Mouse (Mus musculus): ENCODE measurements around the gene Gnl2. TPM values are rescaled to one million over a fixed set of nuclear protein-coding genes. Genes with fewer than 3 reads are reported as not detected.

The Gnl2 gene
- total RNA-seq, 1 experiment: 77.8 TPM

- no peak for DNase-seq (ENCODE audit: low read depth, low spot score)
- Histone ChIP-seq H3K27ac (ENCODE audit: insufficient read depth, low read depth, low read length, poor library complexity, severe bottlenecking) (no peak overlapping the region), H3K36me3 (ENCODE audit: control insufficient read depth, insufficient read depth, low read length, poor library complexity, severe bottlenecking) (no peaks in the 10 kb centered on the region), H3K4me1 (ENCODE audit: control insufficient read depth in 2 of 2, insufficient read depth in 2 of 2, low read length in 2 of 2, poor library complexity in 1 of 2) (peaks cover 2 to 17% of the 10 kb centered on the region in 2 experiments; a peak in 2 of 4 replicates), H3K9me3 (ENCODE audit: control insufficient read depth, insufficient read depth, low read depth, low read length) (no peaks in the 10 kb centered on the region), H3K4me3 (ENCODE audit: insufficient read depth in 1 of 2, low read depth in 1 of 2, low read length in 2 of 2, poor library complexity in 1 of 2, severe bottlenecking in 1 of 2) (peak overlapping the region; percentile 64 to 80), H3K9ac (ENCODE audit: insufficient read depth, low read depth, low read length, poor library complexity, severe bottlenecking) (peak overlapping the region; percentile 66)
- in situ Hi-C loops (cut with MboI; ENCODE audit: low sequenced_read_pairs in 2 of 2, unreplicated experiment in 2 of 2): no loop called here
- TF ChIP-seq CHD2 (IDR thresholded peaks at IDR 0.05; ENCODE audit: low read depth, low read length) (no peak), HCFC1 (IDR thresholded peaks at IDR 0.05; ENCODE audit: borderline replicate concordance, insufficient read depth, low read length) (no peak), ZC3H11A (IDR thresholded peaks at IDR 0.05; ENCODE audit: borderline replicate concordance, low read depth, low read length) (no peak), MAFK (IDR thresholded peaks at IDR 0.05; ENCODE audit: insufficient read depth, low read depth, low read length) (no peak), ZNF384 (IDR thresholded peaks at IDR 0.05; ENCODE audit: low read depth, low read length) (no peak)
Measured at GRCm38 (mm10) chr4:124986739-124987710, 29.4 kb upstream of the Gnl2 start.

- Histone ChIP-seq H3K27ac (ENCODE audit: insufficient read depth, low read depth, low read length, poor library complexity, severe bottlenecking) (no peak overlapping the region), H3K4me3 (ENCODE audit: insufficient read depth in 1 of 2, low read depth in 1 of 2, low read length in 2 of 2, poor library complexity in 1 of 2, severe bottlenecking in 1 of 2) (no peak overlapping the region), H3K9ac (ENCODE audit: insufficient read depth, low read depth, low read length, poor library complexity, severe bottlenecking) (no peak overlapping the region), H3K9me3 (ENCODE audit: control insufficient read depth, insufficient read depth, low read depth, low read length) (no peaks in the 10 kb centered on the region), H3K4me1 (ENCODE audit: control insufficient read depth in 2 of 2, insufficient read depth in 2 of 2, low read length in 2 of 2, poor library complexity in 1 of 2) (peaks cover 2 to 17% of the 10 kb centered on the region in 2 experiments; a peak in 2 of 4 replicates), H3K36me3 (ENCODE audit: control insufficient read depth, insufficient read depth, low read length, poor library complexity, severe bottlenecking) (no peaks in the 10 kb centered on the region)
- no peak for DNase-seq (ENCODE audit: low read depth, low spot score)
- no peak for TF ChIP-seq MAFK (IDR thresholded peaks at IDR 0.05; ENCODE audit: insufficient read depth, low read depth, low read length)
- no peak for TF ChIP-seq HCFC1 (IDR thresholded peaks at IDR 0.05; ENCODE audit: borderline replicate concordance, insufficient read depth, low read length)
- TF ChIP-seq CHD2 (IDR thresholded peaks at IDR 0.05; ENCODE audit: low read depth, low read length): no peak
- no peak for TF ChIP-seq ZC3H11A (IDR thresholded peaks at IDR 0.05; ENCODE audit: borderline replicate concordance, low read depth, low read length)
- no peak for TF ChIP-seq ZNF384 (IDR thresholded peaks at IDR 0.05; ENCODE audit: low read depth, low read length)
- in situ Hi-C loops (cut with MboI; ENCODE audit: low sequenced_read_pairs in 2 of 2, unreplicated experiment in 2 of 2): no loop called here
Measured at GRCm38 (mm10) chr4:124987711-124988097, 28.7 kb upstream of the Gnl2 start.

GRCm38 (mm10) chr4:124988382-124988781 is 28.0 kb upstream of the Gnl2 start:
- no peak overlapping the region for H3K27ac ChIP-seq (ENCODE audit: insufficient read depth, low read depth, low read length, poor library complexity, severe bottlenecking)
- in situ Hi-C loops (cut with MboI; ENCODE audit: low sequenced_read_pairs in 2 of 2, unreplicated experiment in 2 of 2): no loop called here
- no peak overlapping the region for H3K9ac ChIP-seq (ENCODE audit: insufficient read depth, low read depth, low read length, poor library complexity, severe bottlenecking)
- DNase-seq (ENCODE audit: low read depth, low spot score): no peak
- TF ChIP-seq ZC3H11A (IDR thresholded peaks at IDR 0.05; ENCODE audit: borderline replicate concordance, low read depth, low read length) (no peak), ZNF384 (IDR thresholded peaks at IDR 0.05; ENCODE audit: low read depth, low read length) (no peak), CHD2 (IDR thresholded peaks at IDR 0.05; ENCODE audit: low read depth, low read length) (no peak), MAFK (IDR thresholded peaks at IDR 0.05; ENCODE audit: insufficient read depth, low read depth, low read length) (no peak), HCFC1 (IDR thresholded peaks at IDR 0.05; ENCODE audit: borderline replicate concordance, insufficient read depth, low read length) (no peak)
- peaks cover 2 to 17% of the 10 kb centered on the region in 2 experiments; a peak in 2 of 4 replicates for H3K4me1 ChIP-seq (ENCODE audit: control insufficient read depth in 2 of 2, insufficient read depth in 2 of 2, low read length in 2 of 2, poor library complexity in 1 of 2)
- no peaks in the 10 kb centered on the region for H3K9me3 ChIP-seq (ENCODE audit: control insufficient read depth, insufficient read depth, low read depth, low read length)
- no peaks in the 10 kb centered on the region for H3K36me3 ChIP-seq (ENCODE audit: control insufficient read depth, insufficient read depth, low read length, poor library complexity, severe bottlenecking)
- no peak overlapping the region for H3K4me3 ChIP-seq (ENCODE audit: insufficient read depth in 1 of 2, low read depth in 1 of 2, low read length in 2 of 2, poor library complexity in 1 of 2, severe bottlenecking in 1 of 2)

GRCm38 (mm10) chr4:124989787-124990253 is 26.6 kb upstream of the Gnl2 start:
- H3K4me3 ChIP-seq (ENCODE audit: insufficient read depth in 1 of 2, low read depth in 1 of 2, low read length in 2 of 2, poor library complexity in 1 of 2, severe bottlenecking in 1 of 2): peak overlapping the region; percentile 34 to 55
- no peak for TF ChIP-seq MAFK (IDR thresholded peaks at IDR 0.05; ENCODE audit: insufficient read depth, low read depth, low read length)
- TF ChIP-seq HCFC1 (IDR thresholded peaks at IDR 0.05; ENCODE audit: borderline replicate concordance, insufficient read depth, low read length): no peak
- no peak for TF ChIP-seq CHD2 (IDR thresholded peaks at IDR 0.05; ENCODE audit: low read depth, low read length)
- TF ChIP-seq ZC3H11A (IDR thresholded peaks at IDR 0.05; ENCODE audit: borderline replicate concordance, low read depth, low read length): no peak
- TF ChIP-seq ZNF384 (IDR thresholded peaks at IDR 0.05; ENCODE audit: low read depth, low read length): no peak
- in situ Hi-C loops (cut with MboI; ENCODE audit: low sequenced_read_pairs in 2 of 2, unreplicated experiment in 2 of 2): no loop called here
- no peak for DNase-seq (ENCODE audit: low read depth, low spot score)
- peaks cover 2 to 17% of the 10 kb centered on the region in 2 experiments; a peak in 2 of 4 replicates for H3K4me1 ChIP-seq (ENCODE audit: control insufficient read depth in 2 of 2, insufficient read depth in 2 of 2, low read length in 2 of 2, poor library complexity in 1 of 2)
- H3K9ac ChIP-seq (ENCODE audit: insufficient read depth, low read depth, low read length, poor library complexity, severe bottlenecking): peak overlapping the region; percentile 44; the same call in 1 of the 2 replicates
- no peaks in the 10 kb centered on the region for H3K9me3 ChIP-seq (ENCODE audit: control insufficient read depth, insufficient read depth, low read depth, low read length)
- H3K36me3 ChIP-seq (ENCODE audit: control insufficient read depth, insufficient read depth, low read length, poor library complexity, severe bottlenecking): no peaks in the 10 kb centered on the region
- no peak overlapping the region; the same call in 1 of the 2 replicates for H3K27ac ChIP-seq (ENCODE audit: insufficient read depth, low read depth, low read length, poor library complexity, severe bottlenecking)
